Mouse (Mus musculus) G1E (cell line): ENCODE measurements at regions not wholly inside any gene's neighbourhood (a gene's known extent, or its start where the extent isn't known, plus 50 kb on each side); places are given as distances from the start of the nearest gene placed in this dataset.

Experiments
- CTCF ChIP-seq: IDR thresholded peaks from 2 replicates; pipeline ENCODE4 v1.5.1; 2012; ENCODE audit warnings: low read depth, low read length, inconsistent platforms, mixed read lengths
- GATA1 ChIP-seq: IDR thresholded peaks from 2 replicates; pipeline ENCODE4 v1.6.1; 2012; ENCODE audit warnings: borderline replicate concordance, low read length, inconsistent platforms, mixed read lengths

DNA sequence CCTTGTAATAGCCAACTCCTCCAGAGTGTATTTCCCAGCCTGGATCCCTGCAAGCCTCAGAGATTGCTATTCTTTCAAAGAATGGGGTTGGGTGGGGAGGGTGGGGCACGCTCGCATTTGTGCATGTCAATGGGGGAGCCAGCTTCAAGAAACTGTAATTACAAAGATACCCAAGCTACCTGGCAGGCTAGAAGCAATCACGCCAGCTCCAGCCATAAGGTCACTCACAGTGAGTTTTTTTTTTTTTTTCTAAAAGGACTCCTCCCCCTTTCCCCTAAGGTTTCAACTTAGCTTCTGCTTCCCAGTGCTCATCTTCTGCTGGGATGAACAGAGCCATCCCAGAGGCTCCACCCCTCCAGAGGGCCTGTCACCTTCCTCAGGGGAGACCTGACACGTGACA lies 77.0 kb upstream of the Ajap1 start:
- TF ChIP-seq CTCF, result no peak
- TF ChIP-seq GATA1, result no peak
